ENCODE assay signal across 8 mouse cellular contexts in the genomic region with DNA sequence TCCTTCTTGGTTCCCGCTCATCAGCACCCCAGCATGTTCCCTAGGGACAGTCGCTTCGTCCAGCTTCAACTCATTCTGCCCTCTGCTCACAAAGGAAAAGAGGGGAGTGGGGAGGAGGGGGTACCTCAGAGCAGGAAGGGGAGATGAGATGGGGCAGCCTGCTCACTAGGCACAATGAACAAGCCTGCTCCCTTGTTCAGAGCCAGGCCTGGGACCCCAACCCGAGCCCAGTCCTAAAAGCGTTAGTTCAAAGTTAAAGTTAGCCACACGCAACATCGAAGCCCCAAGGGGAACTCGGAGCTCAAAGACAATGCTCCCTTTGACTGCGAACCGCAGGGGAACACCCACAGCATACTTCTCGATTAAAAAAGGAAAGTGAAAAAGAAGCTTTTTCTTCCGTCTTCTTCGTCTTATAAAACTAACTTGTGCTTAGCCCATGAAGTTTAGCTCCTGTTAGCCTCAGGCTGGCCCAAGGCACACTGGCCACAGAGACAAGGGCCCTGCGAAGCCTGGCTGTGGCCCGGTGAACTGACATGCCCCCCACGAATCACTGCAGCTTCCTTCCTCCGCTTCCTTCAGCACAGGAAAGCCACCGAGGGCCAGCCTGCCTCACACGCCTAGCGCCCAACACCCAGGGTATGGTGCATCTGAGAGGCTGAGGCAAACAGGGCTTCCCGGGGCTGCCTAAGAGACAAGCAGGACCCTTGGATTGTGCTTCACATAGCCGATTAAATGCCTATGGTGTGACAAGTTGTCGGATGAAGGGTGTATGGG. TPM values are rescaled to one million over a fixed set of nuclear protein-coding genes. Genes with fewer than 3 reads are reported as not detected.
DNase-seq lines count a peak whose midpoint lies in the region; ATAC-seq and TF ChIP-seq lines count a peak whose summit lies in the region.

No protein-coding gene starts in this region.

- WGBS in forebrain, embryonic 13.5 days: 21% methylated on average over 23 of the region's 23 CpGs
- 28% methylated on average over 23 of the region's 23 CpGs for WGBS in forebrain, embryonic 15.5 days
- 45% methylated on average over 23 of the region's 23 CpGs for WGBS in heart, embryonic 13.5 days
- WGBS in hindbrain, postnatal 0 days: 37% methylated on average over 23 of the region's 23 CpGs

- peaks cover 31% of the 10 kb centered on the region for H3K4me1 ChIP-seq in forebrain, embryonic 13.5 days
- peaks cover 17% of the 10 kb centered on the region for H3K4me1 ChIP-seq in forebrain, embryonic 15.5 days
- H3K4me1 ChIP-seq in heart, embryonic 13.5 days: peaks cover 80% of the 10 kb centered on the region
- peaks cover 6% of the 10 kb centered on the region; the same call in 1 of the 2 replicates for H3K4me1 ChIP-seq in hindbrain, postnatal 0 days (ENCODE audit: insufficient read depth, low read length)

- H3K36me3 ChIP-seq in forebrain, embryonic 13.5 days (ENCODE audit: poor library complexity, severe bottlenecking): no peaks in the 10 kb centered on the region
- H3K36me3 ChIP-seq in forebrain, embryonic 15.5 days: no peaks in the 10 kb centered on the region
- H3K36me3 ChIP-seq in heart, embryonic 13.5 days: no peaks in the 10 kb centered on the region
- no peaks in the 10 kb centered on the region for H3K36me3 ChIP-seq in hindbrain, postnatal 0 days (ENCODE audit: insufficient read depth, low read length)

- DNase-seq in B cell, adult 2 months: peak; percentile 50 to 54
- DNase-seq in lung, postnatal 25 days (ENCODE audit: low spot score): peak; percentile 43
- no peak for DNase-seq in cerebellum, adult 11 months
- no peak for DNase-seq in hindbrain, postnatal 0 days (ENCODE audit: low spot score)

- H3K27me3 ChIP-seq in forebrain, embryonic 13.5 days: peaks cover 3% of the 10 kb centered on the region; the same call in 1 of the 2 replicates
- no peaks in the 10 kb centered on the region for H3K27me3 ChIP-seq in forebrain, embryonic 15.5 days
- H3K27me3 ChIP-seq in heart, embryonic 13.5 days (replicated peaks): peaks cover 35% of the 10 kb centered on the region
- 0 out of 2 replicates have a peak, but pooled peaks cover 4% of the 10 kb centered on the region for H3K27me3 ChIP-seq in hindbrain, postnatal 0 days (ENCODE audit: insufficient read depth, low read length)

- no peaks in the 10 kb centered on the region for H3K9me3 ChIP-seq in forebrain, embryonic 13.5 days (replicated peaks)
- H3K9me3 ChIP-seq in forebrain, embryonic 15.5 days: no peaks in the 10 kb centered on the region
- no peaks in the 10 kb centered on the region for H3K9me3 ChIP-seq in heart, embryonic 13.5 days
- H3K9me3 ChIP-seq in hindbrain, postnatal 0 days (ENCODE audit: low read length): no peaks in the 10 kb centered on the region

- TF ChIP-seq CTCF in hindbrain, postnatal 0 days (IDR thresholded peaks at IDR 0.05; ENCODE audit: low read depth): no peak

- 0 out of 2 replicates have a peak overlapping the region, but pooled peaks have one; percentile 12 for H3K9ac ChIP-seq in forebrain, embryonic 13.5 days
- H3K9ac ChIP-seq in forebrain, embryonic 15.5 days (replicated peaks): no peak overlapping the region
- peak overlapping the region; percentile 17 for H3K9ac ChIP-seq in heart, embryonic 13.5 days
- H3K9ac ChIP-seq in hindbrain, postnatal 0 days (replicated peaks; ENCODE audit: low read length): no peak overlapping the region

- ATAC-seq in forebrain, embryonic 13.5 days: no peak
- ATAC-seq in forebrain, embryonic 15.5 days (replicated peaks): no peak
- no peak for ATAC-seq in heart, embryonic 13.5 days (ENCODE audit: extremely low read depth, insufficient number of reproducible peaks, low FRiP score, low TSS enrichment)
- no peak for ATAC-seq in erythroid progenitor cell, adult 5-6 weeks (replicated peaks; ENCODE audit: low FRiP score, poor library complexity, severe bottlenecking)
- ATAC-seq in hindbrain, postnatal 0 days: no peak

- no peak overlapping the region for H3K27ac ChIP-seq in forebrain, embryonic 13.5 days
- no peak overlapping the region for H3K27ac ChIP-seq in forebrain, embryonic 15.5 days (replicated peaks)
- H3K27ac ChIP-seq in heart, embryonic 13.5 days (replicated peaks): no peak overlapping the region
- no peak overlapping the region for H3K27ac ChIP-seq in hindbrain, postnatal 0 days

- no peak overlapping the region for H3K4me2 ChIP-seq in forebrain, embryonic 13.5 days
- H3K4me2 ChIP-seq in forebrain, embryonic 15.5 days (replicated peaks): no peak overlapping the region
- H3K4me2 ChIP-seq in heart, embryonic 13.5 days: peak overlapping the region; percentile 26
- no peak overlapping the region for H3K4me2 ChIP-seq in hindbrain, postnatal 0 days (ENCODE audit: low read depth, low read length)

- no peak overlapping the region for H3K4me3 ChIP-seq in forebrain, embryonic 13.5 days
- no peak overlapping the region for H3K4me3 ChIP-seq in forebrain, embryonic 15.5 days
- no peak overlapping the region for H3K4me3 ChIP-seq in heart, embryonic 13.5 days
- H3K4me3 ChIP-seq in hindbrain, postnatal 0 days (ENCODE audit: low read length): no peak overlapping the region

RNA-seq across cellular contexts. Expression of gene Nfatc2, which starts 45.4 kb away (rescaled TPM):
- polyA plus RNA-seq in forebrain, embryonic 13.5 days (2015; fragmentation: Nextera tagmentation; extraction: Ambion mirVana): 1.5 and 1.7 TPM in 2 replicates
- 1.9 TPM in 2 replicates for polyA plus RNA-seq in forebrain, embryonic 15.5 days (2015; fragmentation: Nextera tagmentation; extraction: Ambion mirVana)
- polyA plus RNA-seq in heart, embryonic 13.5 days (2015; fragmentation: Nextera tagmentation; extraction: Ambion mirVana): 9.3 and 10.1 TPM in 2 replicates
- total RNA-seq in erythroid progenitor cell, adult 5-6 weeks (2015; ENCODE audit: low replicate concordance): 2.5 and 3.8 TPM in 2 replicates
- total RNA-seq in erythroid progenitor cell, adult 5-6 weeks (2017; ENCODE audit: low replicate concordance): 0.13 and 0.61 TPM in 2 replicates
- 7.4 and 8.5 TPM in 2 replicates for total RNA-seq in hindbrain, postnatal 0 days (2014; rRNA removed)
- 6.5 and 6.6 TPM in 2 replicates for polyA plus RNA-seq in hindbrain, postnatal 0 days (2015; fragmentation: Nextera tagmentation; extraction: Ambion mirVana)

Comparison
In these comparisons a context has a peak if more than half of its experiments do, and no peak if none do; other contexts are left out.
1. H3K9ac ChIP-seq: peak in forebrain, embryonic 13.5 days (single experiment) and heart, embryonic 13.5 days (single experiment); none in forebrain, embryonic 15.5 days (single experiment) and hindbrain, postnatal 0 days (single experiment).
2. DNase-seq: peak in B cell, adult 2 months (2 of 2) and lung, postnatal 25 days (single experiment); none in cerebellum, adult 11 months (single experiment) and hindbrain, postnatal 0 days (single experiment).